Mouse (Mus musculus): ENCODE measurements around the gene Wdr6.

DNA sequence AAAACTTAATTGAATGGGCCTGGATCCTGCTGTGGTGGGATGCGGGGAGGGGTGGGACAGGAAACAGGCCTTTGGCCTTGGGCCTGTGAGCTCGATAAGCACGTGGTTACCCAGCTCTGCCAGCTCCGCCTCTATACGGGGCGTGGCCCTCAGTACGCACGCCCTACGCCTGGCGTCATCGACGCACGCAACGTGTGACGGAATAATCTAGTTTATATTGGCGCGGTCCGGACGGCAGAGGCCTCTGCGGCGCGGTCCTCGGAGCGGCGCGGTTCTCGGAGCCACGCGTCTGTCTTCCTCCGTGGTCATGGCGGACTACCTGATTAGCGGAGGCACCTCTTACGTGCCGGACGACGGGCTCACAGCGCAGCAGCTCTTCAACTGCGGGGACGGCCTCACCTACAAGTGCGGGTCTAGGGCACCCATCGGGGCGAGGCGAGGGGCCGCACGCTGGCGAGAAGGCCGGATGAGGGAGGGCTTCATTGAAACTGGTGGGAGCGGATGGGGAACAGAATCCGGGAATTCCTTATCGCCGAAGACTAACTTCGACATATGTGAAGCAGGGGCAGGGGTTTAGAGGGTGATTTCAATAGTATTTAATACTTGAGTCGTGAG, 18.2 kb downstream of the Wdr6 start, which contains the start of gene Impdh2:
- TF ChIP-seq POLR2A (IDR thresholded peaks at IDR 0.05; ENCODE audit: low read depth, low read length) (peak; percentile 67), CTCF (IDR thresholded peaks at IDR 0.05; ENCODE audit: extremely low read depth, insufficient read depth, insufficient read length, insufficient replicate concordance) (no peak)
